Mouse (Mus musculus) left cerebral cortex, postnatal 14 days (tissue): ENCODE measurements around the gene Fam19a3. TPM values are rescaled to one million over a fixed set of nuclear protein-coding genes. Genes with fewer than 3 reads are reported as not detected.

Source experiments
- total RNA-seq, 2 experiments: library from RNA; stranded (reverse); gene quantifications; 2 replicates each; pipeline ENCODE4 v1.2.3; 2021

Gene Fam19a3
- total RNA-seq, 2 experiments from 2014 or later = not detected

Other genes starting within 250 kb of the Fam19a3 start
- 10 to 100 TPM; 73.0 to 75.0 TPM for gene Slc16a1, start 143.2 kb downstream of the Fam19a3 start, total RNA-seq
- under 1 TPM; 0.59 to 0.76 TPM for gene Ppm1j, start 784 bp downstream of the Fam19a3 start, total RNA-seq
- gene Rhoc, start 6.5 kb upstream of the Fam19a3 start, total RNA-seq = 10 to 100 TPM; 35.2 to 36.6 TPM
- gene Mov10, start 36.7 kb upstream of the Fam19a3 start, total RNA-seq = 10 to 100 TPM in 1 of 2 experiments, 1 to 10 TPM in 1; 8.9 to 12.1 TPM
- gene St7l, start 82.2 kb upstream of the Fam19a3 start, total RNA-seq = 10 to 100 TPM; 31.7 to 33.7 TPM
- 10 to 100 TPM; 35.8 to 43.4 TPM for gene Capza1, start 82.7 kb upstream of the Fam19a3 start, total RNA-seq
- 1 to 10 TPM; 2.5 to 3.4 TPM for gene Wnt2b, start 180.1 kb upstream of the Fam19a3 start, total RNA-seq